Mouse (Mus musculus): ENCODE measurements around the gene Tcf20.
A peak's percentile ranks its signal among the peaks of the same experiment; 100 is the strongest.

The Tcf20 gene

GRCm38 (mm10) chr15:82987732-82988112, at the start of gene Tcf20:
Gene Tcf20, minus strand, starts transcription at chr15:82987872.
- peak; percentile 61 for DNase-seq (ENCODE audit: low spot score)

DNA sequence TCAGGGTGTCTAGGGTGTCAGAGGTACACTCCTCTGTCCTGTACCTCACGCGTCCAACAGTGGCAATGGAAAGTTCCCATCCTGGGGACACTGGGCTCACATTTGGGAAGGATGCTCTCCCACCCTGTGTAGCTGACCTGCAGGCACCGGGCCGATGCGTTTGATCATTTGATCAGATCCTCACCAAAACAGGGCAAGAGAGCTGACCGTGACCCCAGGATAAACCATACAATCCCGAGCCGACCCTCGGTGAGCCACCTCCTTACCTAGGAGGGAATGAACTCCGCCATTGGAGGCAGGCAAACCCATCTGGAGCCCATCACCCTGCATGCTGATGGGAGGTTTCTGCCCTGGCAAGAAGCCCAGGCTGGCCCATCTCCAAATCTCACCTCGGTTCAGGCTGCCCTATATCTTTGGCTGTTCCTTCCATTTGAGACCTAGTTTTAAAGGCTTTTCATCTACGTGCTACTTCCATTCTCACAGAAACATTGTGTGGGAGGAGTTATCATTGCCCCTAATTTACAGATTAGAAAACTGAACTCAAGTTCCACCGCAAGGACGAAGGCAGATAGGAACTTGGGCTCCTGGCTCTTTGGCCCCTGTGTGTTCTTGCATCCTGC, 49.3 kb upstream of the Tcf20 start:
- no peak for DNase-seq (ENCODE audit: low spot score)

- DNase-seq (ENCODE audit: low spot score) = no peak
Measured at GRCm38 (mm10) chr15:83036089-83036488, 48.4 kb upstream of the Tcf20 start.

DNA sequence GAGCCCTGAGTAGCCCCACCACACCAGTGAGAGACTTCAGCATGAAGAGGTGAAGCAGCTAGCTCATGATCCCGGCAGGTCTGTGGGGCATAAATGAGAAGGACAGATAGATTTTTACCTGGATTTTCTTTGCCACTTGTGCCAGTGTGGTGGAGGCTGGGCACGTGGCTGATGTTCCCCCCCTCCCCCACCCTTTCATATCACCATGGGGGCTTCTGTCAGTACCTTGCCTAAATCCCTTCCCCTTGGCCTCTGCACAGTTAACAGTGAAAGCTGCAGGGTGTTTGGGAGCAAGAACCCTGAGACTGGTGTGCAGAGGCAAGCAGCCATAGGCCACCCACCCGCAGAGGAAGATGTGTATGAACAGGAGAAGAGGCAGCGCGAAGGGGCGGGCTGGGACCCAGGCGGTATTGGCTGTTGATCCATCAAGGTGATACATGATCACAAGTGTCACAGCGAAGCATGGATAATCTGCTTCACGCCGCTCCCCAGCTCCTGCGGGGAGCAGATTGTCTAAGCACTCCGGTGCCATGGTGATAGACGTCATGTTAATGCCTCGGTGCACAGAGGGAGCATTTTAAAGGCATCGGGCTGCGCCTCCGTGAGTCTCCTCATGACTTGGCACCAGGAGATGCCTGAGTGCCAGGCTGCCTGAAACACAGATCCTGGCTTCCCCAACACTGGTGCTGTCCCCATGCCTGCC, 46.8 kb upstream of the Tcf20 start:
- DNase-seq (ENCODE audit: low spot score) = no peak

DNA sequence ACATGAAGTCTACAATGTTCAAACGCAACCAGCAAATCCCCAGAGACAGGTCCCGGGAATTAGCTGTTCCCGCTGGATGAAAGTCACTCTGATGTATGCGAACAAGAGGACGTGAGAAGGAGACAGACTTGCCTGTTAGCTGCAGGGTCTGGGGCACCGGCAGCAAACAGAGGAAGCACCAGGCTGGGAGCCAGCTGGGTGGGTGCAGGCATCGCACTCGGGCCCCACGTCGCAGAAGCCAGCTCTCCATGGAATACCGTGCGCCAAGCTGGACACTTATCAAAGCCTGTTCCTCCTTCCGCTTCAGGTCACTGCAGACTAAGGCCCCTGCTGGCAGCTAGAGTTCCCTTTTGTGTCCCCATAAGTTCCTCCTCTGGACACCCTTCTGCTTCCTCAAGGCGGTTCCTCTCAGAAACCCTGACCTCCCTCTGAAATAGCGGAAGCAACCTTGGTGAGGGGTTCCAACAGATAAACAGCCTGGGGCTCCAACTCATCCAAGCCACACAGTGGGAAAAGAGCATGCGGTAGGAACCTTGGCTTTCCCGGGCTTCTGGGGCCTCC, 45.4 kb upstream of the Tcf20 start, which contains the start of gene Nfam1:
TSS of gene Nfam1 (minus strand) at position 326 of the 561 bp plus-strand sequence.
- DNase-seq (ENCODE audit: low spot score) = no peak

- DNase-seq (ENCODE audit: low spot score) = no peak
Measured at GRCm38 (mm10) chr15:83030884-83031283, 43.2 kb upstream of the Tcf20 start.

DNA sequence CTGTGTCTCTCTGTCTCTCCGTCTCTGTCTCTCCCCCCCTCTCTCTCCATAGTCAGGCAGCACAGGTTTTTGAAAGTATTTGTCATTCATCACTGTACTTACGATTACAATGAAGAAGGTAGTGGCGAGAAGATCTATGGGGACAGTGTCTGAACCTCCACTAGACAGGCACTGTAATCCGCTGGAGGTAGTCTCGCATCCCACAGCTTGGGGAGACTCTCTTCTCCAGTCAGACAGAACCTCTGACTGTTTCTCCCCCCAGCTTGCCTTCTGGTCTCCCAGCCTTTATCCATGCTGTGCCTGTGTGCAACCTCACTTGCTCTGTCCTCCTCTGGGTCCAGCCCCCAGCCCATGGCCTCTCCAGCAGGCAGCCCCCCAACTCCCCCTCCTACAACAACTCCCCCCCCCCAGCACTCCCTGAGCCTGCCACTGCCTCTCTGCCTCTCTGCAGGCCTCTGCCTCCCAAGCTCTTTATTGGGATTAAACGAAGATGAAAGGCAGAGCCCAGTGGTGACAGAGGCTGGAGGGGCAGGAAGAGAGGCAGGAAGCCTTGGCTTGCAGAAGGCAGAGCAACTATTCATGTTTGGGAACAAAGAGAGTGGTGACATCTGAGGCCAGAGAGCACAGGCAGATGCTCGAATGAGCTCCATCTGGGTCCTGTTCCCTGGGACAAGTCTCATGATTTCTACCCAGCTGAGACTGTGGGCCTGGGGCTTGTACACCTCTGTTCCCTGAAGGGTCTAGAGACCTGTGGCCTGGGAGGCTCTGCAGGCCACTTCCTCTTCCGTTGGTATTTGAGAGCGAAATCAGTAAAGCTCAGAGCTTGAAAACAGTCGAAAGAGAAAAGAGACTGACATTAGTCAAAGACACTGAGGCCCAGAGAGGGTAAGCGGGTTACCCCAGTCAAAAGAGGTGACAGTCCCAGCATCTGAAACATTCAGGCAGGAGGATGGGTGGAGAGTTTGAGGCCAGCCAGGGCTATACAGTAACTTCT, 42.4 kb upstream of the Tcf20 start:
- DNase-seq (ENCODE audit: low spot score) = no peak

DNA sequence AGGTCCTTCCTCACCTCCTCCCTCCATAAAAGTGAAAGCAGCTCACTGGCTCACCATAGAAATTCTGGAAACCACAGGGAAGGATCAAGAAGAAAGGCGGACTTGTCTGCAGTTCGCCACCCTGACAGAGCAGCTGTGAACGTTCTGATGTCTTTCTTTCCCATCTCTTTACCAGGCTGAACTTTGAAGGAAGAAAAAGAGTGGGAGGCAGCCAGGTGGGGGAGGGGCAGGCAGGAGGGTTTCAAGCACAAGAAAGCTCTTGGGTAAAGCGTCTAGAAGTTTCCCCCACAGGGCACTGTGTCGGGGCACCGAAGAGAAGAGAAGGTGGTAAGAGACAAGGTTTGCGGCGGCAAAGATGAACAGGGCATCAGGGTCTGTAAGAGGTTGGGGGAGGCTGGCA, 38.5 kb upstream of the Tcf20 start:
- DNase-seq (ENCODE audit: low spot score) = no peak

GRCm38 (mm10) chr15:83025041-83025760, 37.5 kb upstream of the Tcf20 start:
- no peak for DNase-seq (ENCODE audit: low spot score)

DNA sequence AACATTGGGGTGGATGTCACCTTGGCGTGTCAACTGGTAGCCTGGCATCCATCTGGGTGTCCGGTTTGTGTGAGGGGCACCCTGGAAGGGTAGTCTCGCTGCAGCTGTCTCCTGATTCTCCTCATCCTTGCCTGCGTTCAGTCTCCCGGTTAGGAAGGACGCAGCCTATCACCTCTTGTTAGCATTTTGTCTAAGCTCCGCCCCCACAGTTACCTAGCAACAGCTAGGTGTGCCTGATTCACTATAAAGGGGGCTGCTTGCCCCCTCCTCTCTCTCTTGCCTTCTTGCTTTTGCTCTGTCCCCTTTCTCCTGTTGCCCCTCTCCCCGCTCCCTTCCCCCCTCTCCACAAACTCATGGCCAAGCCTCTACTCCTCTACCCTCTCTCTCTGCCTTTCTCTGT, 35.3 kb upstream of the Tcf20 start:
- DNase-seq (ENCODE audit: low spot score) = no peak

GRCm38 (mm10) chr15:83010990-83011664, 23.5 kb upstream of the Tcf20 start:
- no peak for DNase-seq (ENCODE audit: low spot score)

GRCm38 (mm10) chr15:83010423-83010822, 22.8 kb upstream of the Tcf20 start:
- no peak for DNase-seq (ENCODE audit: low spot score)

DNA sequence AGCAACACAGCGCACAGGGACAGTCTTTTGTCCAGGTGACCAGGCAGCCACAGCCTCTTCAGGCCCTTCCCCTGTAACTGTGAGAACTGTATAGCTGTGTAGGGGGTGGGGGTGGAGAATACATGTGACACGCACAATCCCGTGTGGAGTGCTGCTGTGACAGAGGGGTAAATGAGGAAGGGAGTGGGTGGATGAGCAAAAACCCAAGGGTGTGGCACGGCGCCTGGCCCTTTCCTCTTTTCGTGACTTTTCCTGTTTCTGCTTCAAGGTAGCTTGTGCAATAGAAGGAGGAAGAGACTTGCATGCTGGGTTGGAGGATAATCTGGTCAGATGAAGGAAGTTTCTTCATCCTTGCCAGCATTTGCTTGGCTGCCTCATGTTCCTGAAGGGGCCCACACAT, 21.9 kb upstream of the Tcf20 start:
- DNase-seq (ENCODE audit: low spot score) = no peak

DNA sequence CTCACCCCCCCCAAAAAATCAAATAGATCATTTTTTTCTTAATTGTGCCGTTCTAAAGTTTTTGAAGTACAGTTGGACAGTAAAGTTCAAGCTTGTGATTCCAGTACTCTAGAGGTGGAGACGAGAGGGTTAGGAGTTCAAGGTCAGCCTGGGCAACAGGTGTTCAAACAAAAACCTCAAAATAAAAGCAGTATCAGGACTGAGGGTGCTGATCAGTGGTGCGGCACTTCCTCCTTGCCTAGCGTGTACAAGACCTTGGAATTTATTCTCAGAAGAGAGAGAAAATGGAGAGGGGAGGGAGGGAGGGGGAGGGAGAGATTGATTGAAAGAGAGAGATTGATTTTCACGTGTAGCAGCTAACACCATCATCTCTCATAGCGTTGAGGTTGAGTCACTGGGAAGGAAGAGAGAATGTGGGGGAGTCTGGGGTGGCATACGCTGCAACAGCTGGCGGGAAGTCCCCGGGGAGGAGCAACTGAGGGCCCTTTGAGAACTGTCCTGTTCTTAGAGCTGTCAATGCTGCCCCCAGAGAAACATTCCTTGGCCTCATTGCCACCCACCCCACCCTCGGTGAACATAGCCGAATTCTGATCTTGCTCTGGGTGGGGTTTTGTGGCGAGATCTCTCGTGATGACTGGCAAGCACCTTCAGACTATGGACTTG, 21.2 kb upstream of the Tcf20 start:
- no peak for DNase-seq (ENCODE audit: low spot score)

DNA sequence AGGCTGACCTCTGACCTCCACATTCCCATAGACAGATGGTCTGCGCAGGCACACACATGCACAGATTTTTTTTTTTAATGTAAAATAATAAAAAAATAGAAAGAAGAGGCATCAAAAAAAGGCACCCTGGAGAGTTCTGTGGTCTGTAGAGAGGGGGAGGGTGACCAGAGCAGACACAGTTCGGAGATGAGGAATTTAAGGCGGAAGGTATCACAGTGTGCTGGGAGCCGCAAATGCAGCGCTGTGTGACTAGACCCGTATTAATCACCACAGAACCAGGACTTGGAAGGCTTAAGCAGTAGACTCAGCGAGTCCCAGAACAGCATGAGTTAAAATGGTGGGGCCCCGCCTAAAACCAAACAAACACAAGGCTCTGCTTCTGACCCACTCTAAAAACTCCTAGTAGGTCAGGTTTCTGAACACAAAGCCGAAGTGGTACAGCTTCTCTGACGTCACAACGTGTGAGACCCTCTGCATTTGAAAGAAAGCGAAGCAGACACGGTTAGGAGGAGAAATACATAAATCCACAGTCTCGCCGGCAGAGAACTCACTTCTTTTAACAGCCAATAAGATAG, 19.8 kb upstream of the Tcf20 start:
- no peak for DNase-seq (ENCODE audit: low spot score)

- DNase-seq (ENCODE audit: low spot score) = peak; percentile 87
Measured at GRCm38 (mm10) chr15:83002665-83003548, 15.2 kb upstream of the Tcf20 start.

DNA sequence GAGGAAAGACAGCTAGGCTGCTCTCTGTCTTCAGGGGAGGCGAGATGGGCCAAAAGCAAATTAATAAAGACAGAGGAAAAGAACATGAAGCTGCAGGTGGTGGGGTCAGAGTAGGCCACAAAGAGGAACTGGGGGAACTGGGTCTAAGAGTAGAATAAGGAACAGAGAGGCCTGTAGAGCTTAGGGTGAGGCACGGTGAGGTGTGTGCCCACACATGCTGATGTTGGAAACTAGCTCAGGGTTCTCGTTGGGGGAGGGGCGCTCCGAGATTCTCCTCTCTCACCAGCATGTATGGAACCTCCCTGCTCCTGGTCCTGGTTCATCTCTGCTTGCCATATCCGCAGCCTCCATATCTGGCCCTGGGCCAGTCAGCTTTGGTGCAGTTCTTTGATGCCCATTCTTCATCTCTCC, 11.1 kb upstream of the Tcf20 start:
- DNase-seq (ENCODE audit: low spot score) = no peak

DNA sequence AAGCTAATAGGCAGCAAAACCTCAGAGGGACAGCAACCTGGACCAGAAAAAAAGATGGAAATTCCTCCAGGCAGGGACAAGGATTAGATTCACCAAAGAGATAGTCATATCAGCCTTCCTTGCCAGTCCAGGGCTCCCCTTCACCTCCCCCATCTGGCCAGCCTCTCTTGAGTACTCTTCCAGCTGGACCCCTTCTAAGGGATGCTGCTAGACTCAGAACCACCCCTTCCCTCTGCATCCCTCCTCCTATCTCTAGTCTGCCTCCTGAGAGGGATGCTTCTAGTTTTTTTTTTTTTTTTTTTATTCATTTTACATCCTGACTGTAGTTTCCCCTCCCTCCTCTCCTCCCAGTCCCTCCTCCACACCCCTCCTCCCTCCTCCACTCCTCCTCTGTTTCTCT, 8.8 kb upstream of the Tcf20 start:
- DNase-seq (ENCODE audit: low spot score) = no peak

GRCm38 (mm10) chr15:82995239-82995638, 7.6 kb upstream of the Tcf20 start:
- no peak for DNase-seq (ENCODE audit: low spot score)
